Mouse (Mus musculus): ENCODE results near the gene Il20rb. TPM values are rescaled to one million over a fixed set of nuclear protein-coding genes. Genes with fewer than 3 reads are reported as not detected.

Gene Il20rb
- polyA plus RNA-seq, 2 experiments = 4.0 to 4.5 TPM

- no peak for ATAC-seq (ENCODE audit: low FRiP score, low read depth)
- WGBS = 80% methylated on average over 5 of the region's 5 CpGs
- Histone ChIP-seq H3K9me3 (ENCODE audit: control insufficient read depth, low read length) (no peaks in the 10 kb centered on the region), H3K4me3 (replicated peaks; ENCODE audit: low read length) (no peak overlapping the region), H3K36me3 (ENCODE audit: control insufficient read depth, insufficient read depth, low read length) (no peaks in the 10 kb centered on the region), H3K4me2 (replicated peaks; ENCODE audit: low read depth, low read length, severe bottlenecking) (no peak overlapping the region), H3K27me3 (ENCODE audit: control insufficient read depth, insufficient read depth, low read length) (no peaks in the 10 kb centered on the region), H3K4me1 (ENCODE audit: control insufficient read depth, insufficient read depth, low read length) (no peaks in the 10 kb centered on the region), H3K9ac (ENCODE audit: low read depth, low read length, severe bottlenecking) (no peak overlapping the region), H3K27ac (replicated peaks; ENCODE audit: low read depth, low read length) (no peak overlapping the region)
- DNase-seq (ENCODE audit: low spot score) = no peak
- no peak for TF ChIP-seq POLR2A (IDR thresholded peaks at IDR 0.05; ENCODE audit: borderline replicate concordance, extremely low read depth, insufficient read depth, insufficient read length)
These were observed 3.3 kb downstream of the Il20rb start for GRCm38 (mm10) chr9:100483318-100483717.

- no peak for DNase-seq (ENCODE audit: low spot score)
- H3K27me3 ChIP-seq (ENCODE audit: control insufficient read depth, insufficient read depth, low read length) = no peaks in the 10 kb centered on the region
- WGBS = 71% methylated on average over 6 of the region's 6 CpGs
- TF ChIP-seq POLR2A (IDR thresholded peaks at IDR 0.05; ENCODE audit: borderline replicate concordance, extremely low read depth, insufficient read depth, insufficient read length) = no peak
- H3K4me1 ChIP-seq (ENCODE audit: control insufficient read depth, insufficient read depth, low read length) = no peaks in the 10 kb centered on the region
- no peak overlapping the region for H3K4me3 ChIP-seq (replicated peaks; ENCODE audit: low read length)
- H3K9ac ChIP-seq (ENCODE audit: low read depth, low read length, severe bottlenecking) = no peak overlapping the region
- H3K9me3 ChIP-seq (ENCODE audit: control insufficient read depth, low read length) = peaks cover 2% of the 10 kb centered on the region; the same call in 1 of the 2 replicates
- no peak for ATAC-seq (ENCODE audit: low FRiP score, low read depth)
- no peaks in the 10 kb centered on the region for H3K36me3 ChIP-seq (ENCODE audit: control insufficient read depth, insufficient read depth, low read length)
- no peak overlapping the region for H3K27ac ChIP-seq (replicated peaks; ENCODE audit: low read depth, low read length)
- no peak overlapping the region for H3K4me2 ChIP-seq (replicated peaks; ENCODE audit: low read depth, low read length, severe bottlenecking)
These were observed 5.0 kb downstream of the Il20rb start for GRCm38 (mm10) chr9:100481626-100482025.

- no peak overlapping the region for H3K4me2 ChIP-seq (replicated peaks; ENCODE audit: low read depth, low read length, severe bottlenecking)
- WGBS = 89% methylated on average over 1 of the region's 1 CpGs
- no peaks in the 10 kb centered on the region for H3K36me3 ChIP-seq (ENCODE audit: control insufficient read depth, insufficient read depth, low read length)
- H3K4me3 ChIP-seq (replicated peaks; ENCODE audit: low read length) = no peak overlapping the region
- H3K27me3 ChIP-seq (ENCODE audit: control insufficient read depth, insufficient read depth, low read length) = no peaks in the 10 kb centered on the region
- no peak for TF ChIP-seq POLR2A (IDR thresholded peaks at IDR 0.05; ENCODE audit: borderline replicate concordance, extremely low read depth, insufficient read depth, insufficient read length)
- no peak overlapping the region for H3K27ac ChIP-seq (replicated peaks; ENCODE audit: low read depth, low read length)
- DNase-seq (ENCODE audit: low spot score) (no peak), ATAC-seq (ENCODE audit: low FRiP score, low read depth) (no peak)
- peaks cover 5% of the 10 kb centered on the region; the same call in 1 of the 2 replicates for H3K9me3 ChIP-seq (ENCODE audit: control insufficient read depth, low read length)
- no peak overlapping the region for H3K9ac ChIP-seq (ENCODE audit: low read depth, low read length, severe bottlenecking)
- H3K4me1 ChIP-seq (ENCODE audit: control insufficient read depth, insufficient read depth, low read length) = peaks cover 5% of the 10 kb centered on the region; the same call in 1 of the 2 replicates
These were observed 12.5 kb downstream of the Il20rb start for GRCm38 (mm10) chr9:100474056-100474455.

GRCm38 (mm10) chr9:100473361-100473760 is 13.2 kb downstream of the Il20rb start:
- Histone ChIP-seq H3K9ac (ENCODE audit: low read depth, low read length, severe bottlenecking) (no peak overlapping the region), H3K27ac (replicated peaks; ENCODE audit: low read depth, low read length) (no peak overlapping the region), H3K4me1 (ENCODE audit: control insufficient read depth, insufficient read depth, low read length) (peaks cover 5% of the 10 kb centered on the region; the same call in 1 of the 2 replicates), H3K4me3 (replicated peaks; ENCODE audit: low read length) (no peak overlapping the region), H3K36me3 (ENCODE audit: control insufficient read depth, insufficient read depth, low read length) (no peaks in the 10 kb centered on the region), H3K9me3 (ENCODE audit: control insufficient read depth, low read length) (peaks cover 5% of the 10 kb centered on the region; the same call in 1 of the 2 replicates), H3K4me2 (replicated peaks; ENCODE audit: low read depth, low read length, severe bottlenecking) (no peak overlapping the region), H3K27me3 (ENCODE audit: control insufficient read depth, insufficient read depth, low read length) (no peaks in the 10 kb centered on the region)
- no peak for ATAC-seq (ENCODE audit: low FRiP score, low read depth)
- 84% methylated on average over 6 of the region's 6 CpGs for WGBS
- no peak for DNase-seq (ENCODE audit: low spot score)
- no peak for TF ChIP-seq POLR2A (IDR thresholded peaks at IDR 0.05; ENCODE audit: borderline replicate concordance, extremely low read depth, insufficient read depth, insufficient read length)

- 86% methylated on average over 8 of the region's 8 CpGs for whole genome bisulfite sequencing
- ATAC-seq (ENCODE audit: low FRiP score, low read depth) (no peak), DNase-seq (ENCODE audit: low spot score) (no peak)
- Histone ChIP-seq H3K36me3 (ENCODE audit: control insufficient read depth, insufficient read depth, low read length) (no peaks in the 10 kb centered on the region), H3K4me3 (replicated peaks; ENCODE audit: low read length) (no peak overlapping the region), H3K27me3 (ENCODE audit: control insufficient read depth, insufficient read depth, low read length) (no peaks in the 10 kb centered on the region), H3K9ac (ENCODE audit: low read depth, low read length, severe bottlenecking) (no peak overlapping the region), H3K4me2 (replicated peaks; ENCODE audit: low read depth, low read length, severe bottlenecking) (no peak overlapping the region), H3K9me3 (ENCODE audit: control insufficient read depth, low read length) (peaks cover 5% of the 10 kb centered on the region; the same call in 1 of the 2 replicates), H3K4me1 (ENCODE audit: control insufficient read depth, insufficient read depth, low read length) (peaks cover 5% of the 10 kb centered on the region; the same call in 1 of the 2 replicates), H3K27ac (replicated peaks; ENCODE audit: low read depth, low read length) (no peak overlapping the region)
- TF ChIP-seq POLR2A (IDR thresholded peaks at IDR 0.05; ENCODE audit: borderline replicate concordance, extremely low read depth, insufficient read depth, insufficient read length) = no peak
These were observed 13.7 kb downstream of the Il20rb start for GRCm38 (mm10) chr9:100472931-100473330.

- no peak for ATAC-seq (ENCODE audit: low FRiP score, low read depth)
- no peak for DNase-seq (ENCODE audit: low spot score)
- Histone ChIP-seq H3K9me3 (ENCODE audit: control insufficient read depth, low read length) (peaks cover 2% of the 10 kb centered on the region; the same call in 1 of the 2 replicates), H3K36me3 (ENCODE audit: control insufficient read depth, insufficient read depth, low read length) (0 out of 2 replicates have a peak, but pooled peaks cover 4% of the 10 kb centered on the region), H3K27ac (replicated peaks; ENCODE audit: low read depth, low read length) (no peak overlapping the region), H3K9ac (ENCODE audit: low read depth, low read length, severe bottlenecking) (no peak overlapping the region), H3K27me3 (ENCODE audit: control insufficient read depth, insufficient read depth, low read length) (no peaks in the 10 kb centered on the region), H3K4me1 (ENCODE audit: control insufficient read depth, insufficient read depth, low read length) (peaks cover 5% of the 10 kb centered on the region; the same call in 1 of the 2 replicates), H3K4me2 (replicated peaks; ENCODE audit: low read depth, low read length, severe bottlenecking) (no peak overlapping the region), H3K4me3 (replicated peaks; ENCODE audit: low read length) (no peak overlapping the region)
- WGBS = 58% methylated on average over 4 of the region's 4 CpGs
- TF ChIP-seq POLR2A (IDR thresholded peaks at IDR 0.05; ENCODE audit: borderline replicate concordance, extremely low read depth, insufficient read depth, insufficient read length) = no peak
These were observed 15.0 kb downstream of the Il20rb start for GRCm38 (mm10) chr9:100471605-100471953.

Data from limb, embryonic 14.5 days (tissue).